In the genomic region with DNA sequence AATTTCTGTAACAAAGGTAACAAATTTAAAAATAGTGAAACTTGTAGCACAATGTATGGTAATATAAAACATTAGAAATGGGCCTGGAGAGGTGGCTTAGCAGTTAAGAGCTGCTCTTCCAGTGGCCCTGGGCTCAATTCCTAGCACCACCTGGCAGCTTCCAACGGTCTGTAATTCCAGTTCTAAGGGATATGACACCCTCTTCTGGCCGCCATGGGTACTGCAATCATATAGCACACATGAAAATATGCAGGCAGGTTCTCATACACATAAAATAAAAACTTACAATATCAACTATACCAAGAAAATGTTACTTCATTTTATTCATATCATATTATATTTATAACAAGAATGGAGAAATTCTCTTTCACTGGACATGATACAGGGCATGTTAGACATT, we compare ENCODE assay signal across 19 mouse cellular contexts. TPM values are rescaled to one million over a fixed set of nuclear protein-coding genes. Genes with fewer than 3 reads are reported as not detected.
DNase-seq lines count a peak whose midpoint lies in the region; ATAC-seq and TF ChIP-seq lines count a peak whose summit lies in the region.
"Had no signal": no experiment of that assay in that cellular context is flagged by ENCODE, and none has a peak within 500 bp of the region (broad histone marks: within the 10 kb centered on the region; RNA-seq: fewer than 3 reads in every experiment).

No protein-coding gene starts in this region.

- peak; percentile 19; the same call in 1 of the 2 replicates for TF ChIP-seq CTCF in gastrocnemius, adult 2 months (IDR thresholded peaks at IDR 0.05)
- TF ChIP-seq CTCF in liver, embryonic 14.5 days (IDR thresholded peaks at IDR 0.05; ENCODE audit: low read depth) = peak; percentile 46
- TF ChIP-seq CTCF in E14TG2a.4 (conservative IDR thresholded peaks at IDR 0.05; ENCODE audit: low read length) = peak; percentile 55

- no peak for ATAC-seq in liver, embryonic 14.5 days (ENCODE audit: insufficient read depth)
- no peak for ATAC-seq in liver, embryonic 12.5 days

- H3K27ac ChIP-seq in gastrocnemius, adult 2 months = no peak overlapping the region
- no peak overlapping the region for H3K27ac ChIP-seq in liver, embryonic 14.5 days
- H3K27ac ChIP-seq in liver, embryonic 12.5 days = no peak overlapping the region
- H3K27ac ChIP-seq: forebrain, embryonic 10.5 days; hindbrain, embryonic 15.5 days; limb, embryonic 15.5 days; neural tube, embryonic 13.5 days; stomach, embryonic 15.5 days had no signal

- no peak overlapping the region for H3K4me2 ChIP-seq in liver, embryonic 14.5 days (ENCODE audit: low read depth)
- H3K4me2 ChIP-seq in liver, embryonic 12.5 days = no peak overlapping the region
- H3K4me2 ChIP-seq: heart, embryonic 11.5 days; hindbrain, embryonic 15.5 days; limb, embryonic 15.5 days; neural tube, embryonic 13.5 days; stomach, embryonic 15.5 days had no signal

- no peak overlapping the region for H3K4me3 ChIP-seq in gastrocnemius, adult 2 months
- no peak overlapping the region for H3K4me3 ChIP-seq in liver, embryonic 14.5 days (ENCODE audit: insufficient read depth in 1 of 2, low read depth in 2 of 2, low read length in 2 of 2)
- no peak overlapping the region for H3K4me3 ChIP-seq in liver, embryonic 12.5 days
- H3K4me3 ChIP-seq in E14TG2a.4 (replicated peaks; ENCODE audit: low read length) = no peak overlapping the region
- H3K4me3 ChIP-seq: forebrain, embryonic 10.5 days; hindbrain, embryonic 15.5 days; limb, embryonic 15.5 days; neural tube, embryonic 13.5 days; stomach, embryonic 15.5 days had no signal

- peaks cover 10% of the 10 kb centered on the region for H3K36me3 ChIP-seq in liver, embryonic 14.5 days (replicated peaks; ENCODE audit: control insufficient read depth, insufficient read depth, low read depth)
- peaks cover 72% of the 10 kb centered on the region for H3K36me3 ChIP-seq in liver, embryonic 12.5 days
- H3K36me3 ChIP-seq in E14TG2a.4 (ENCODE audit: insufficient read depth, low read length) = peaks cover 65% of the 10 kb centered on the region

- no peaks in the 10 kb centered on the region for H3K9me3 ChIP-seq in liver, embryonic 14.5 days (ENCODE audit: control insufficient read depth, low read length)
- H3K9me3 ChIP-seq in liver, embryonic 12.5 days (replicated peaks) = no peaks in the 10 kb centered on the region
- H3K9me3 ChIP-seq in E14TG2a.4 (ENCODE audit: low read length) = no peaks in the 10 kb centered on the region
- H3K9me3 ChIP-seq: hindbrain, embryonic 15.5 days; limb, embryonic 15.5 days; neural tube, embryonic 13.5 days; stomach, embryonic 15.5 days had no signal

- no peaks in the 10 kb centered on the region for H3K27me3 ChIP-seq in liver, embryonic 14.5 days (ENCODE audit: control insufficient read depth, insufficient read depth, low read length)
- H3K27me3 ChIP-seq in liver, embryonic 12.5 days (replicated peaks) = no peaks in the 10 kb centered on the region
- H3K27me3 ChIP-seq in E14TG2a.4 (ENCODE audit: insufficient read depth, low read length) = no peaks in the 10 kb centered on the region
- H3K27me3 ChIP-seq: hindbrain, embryonic 15.5 days; limb, embryonic 15.5 days; neural tube, embryonic 13.5 days; stomach, embryonic 15.5 days had no signal

- DNase-seq in gastrocnemius, adult 2 months = no peak
- no peak for DNase-seq in gastrocnemius, adult 8-10 months (ENCODE audit: low spot score in 2 of 2)
- no peak for DNase-seq in liver, embryonic 14.5 days (ENCODE audit: low read depth in 3 of 3, low spot score in 3 of 3)
- DNase-seq in induced T-regulatory cell, adult 2 months (ENCODE audit: low read depth) = peak; percentile 35
- DNase-seq in kidney, postnatal 36 days = no peak
- DNase-seq: cerebellum, adult 9-11 months; gastrocnemius, postnatal 25 days; heart, postnatal 14 days; kidney, adult 2 months; kidney, postnatal 14 days; thymus, postnatal 25 days had no signal

- WGBS in liver, embryonic 14.5 days (ENCODE audit: insufficient replicate concordance) = 70% methylated on average over 2 of the region's 2 CpGs
- 82% methylated on average over 2 of the region's 2 CpGs for WGBS in liver, embryonic 12.5 days (ENCODE audit: insufficient replicate concordance)

- no peak for TF ChIP-seq EP300 in liver, embryonic 14.5 days (IDR thresholded peaks at IDR 0.05; ENCODE audit: low read depth)

- H3K4me1 ChIP-seq in liver, embryonic 14.5 days (replicated peaks; ENCODE audit: control insufficient read depth in 2 of 2, insufficient read depth in 2 of 2, low read length in 1 of 2) = peaks cover 0 to 9% of the 10 kb centered on the region in 2 experiments; a peak in 2 of 4 replicates
- H3K4me1 ChIP-seq in liver, embryonic 12.5 days = peaks cover 21% of the 10 kb centered on the region
- H3K4me1 ChIP-seq in E14TG2a.4 (replicated peaks; ENCODE audit: low read depth, low read length) = peaks cover 4% of the 10 kb centered on the region
- H3K4me1 ChIP-seq: forebrain, embryonic 10.5 days; hindbrain, embryonic 15.5 days; limb, embryonic 15.5 days; neural tube, embryonic 13.5 days; stomach, embryonic 15.5 days had no signal

- intact Hi-C loops in gastrocnemius, adult 2 months (cut with DNase I) = no loop called here

- H3K9ac ChIP-seq in liver, embryonic 14.5 days (replicated peaks) = no peak overlapping the region
- H3K9ac ChIP-seq in liver, embryonic 12.5 days = no peak overlapping the region
- H3K9ac ChIP-seq: hindbrain, embryonic 15.5 days; limb, embryonic 15.5 days; neural tube, embryonic 13.5 days; stomach, embryonic 15.5 days had no signal

RNA-seq across cellular contexts. Expression of gene Hdc, which starts 21.2 kb away (rescaled TPM):
- total RNA-seq in gastrocnemius, adult 2 months (2021) = 1 to 10 TPM in 1 of 2 experiments, under 1 TPM in 1; 0.15 to 1.0 TPM
- under 1 TPM in 2 of 4 experiments, not detected in 2; 0.27 to 0.48 TPM for total RNA-seq in gastrocnemius, adult 8-10 months (2022)
- polyA plus RNA-seq in liver, embryonic 14.5 days (2012; rRNA removed) = 3.7 and 4.6 TPM in 2 replicates
- polyA plus RNA-seq in liver, embryonic 14.5 days (2014; fragmentation: Nextera tagmentation; extraction: Ambion mirVana) = 6.5 and 7.8 TPM in 2 replicates
- 6.1 and 6.5 TPM in 2 replicates for polyA plus RNA-seq in liver, embryonic 12.5 days (2016; fragmentation: Nextera tagmentation; extraction: Ambion mirVana)

RNA-seq across cellular contexts. Expression of gene Gabpb1, which starts 35.8 kb away (rescaled TPM):
- 1 to 10 TPM; 5.5 to 8.6 TPM for total RNA-seq in gastrocnemius, adult 2 months (2021)
- total RNA-seq in gastrocnemius, adult 8-10 months (2022) = 1 to 10 TPM; 6.1 to 9.0 (median 6.4) TPM
- 8.1 and 9.4 TPM in 2 replicates for polyA plus RNA-seq in liver, embryonic 14.5 days (2012; rRNA removed)
- polyA plus RNA-seq in liver, embryonic 14.5 days (2014; fragmentation: Nextera tagmentation; extraction: Ambion mirVana) = 23.1 and 25.7 TPM in 2 replicates
- 35.3 and 36.2 TPM in 2 replicates for polyA plus RNA-seq in liver, embryonic 12.5 days (2016; fragmentation: Nextera tagmentation; extraction: Ambion mirVana)
